ENCODE assay signal across 8 mouse cellular contexts in genomic region chr3:86788711-86789110, GRCm38 (mm10).
DNase-seq lines count a peak whose midpoint lies in the region; ATAC-seq and TF ChIP-seq lines count a peak whose summit lies in the region.

No protein-coding gene starts in this region.

- no peaks in the 10 kb centered on the region for H3K79me2 ChIP-seq in CH12.LX (replicated peaks; ENCODE audit: control insufficient read depth, extremely low read depth, insufficient read depth, poor library complexity, severe bottlenecking)

- H3K4me1 ChIP-seq in CH12.LX (ENCODE audit: control insufficient read depth in 1 of 2, insufficient read depth in 2 of 2): peaks cover 0 to 2% of the 10 kb centered on the region in 2 experiments; a peak in 1 of 4 replicates
- peaks cover 4% of the 10 kb centered on the region; the same call in 1 of the 2 replicates for H3K4me1 ChIP-seq in forebrain, postnatal 0 days (ENCODE audit: insufficient read depth)
- H3K4me1 ChIP-seq in lung, embryonic 15.5 days: peaks cover 70% of the 10 kb centered on the region

- peak; percentile 55 for DNase-seq in cerebellum, adult 11 months
- peak; percentile 51 for DNase-seq in CH12.LX (ENCODE audit: extremely low read depth)
- peak; percentile 63 for DNase-seq in c-Kit-positive CD71-positive TER-119-positive erythroid progenitor cells, embryonic 14.5 days (ENCODE audit: low spot score)
- DNase-seq in forebrain, postnatal 0 days: peak; percentile 89
- peak; percentile 65 for DNase-seq in retina, postnatal 7 days (ENCODE audit: low read depth, low spot score)

- no peak overlapping the region for H3K9ac ChIP-seq in CH12.LX (ENCODE audit: insufficient read depth, low read depth)
- H3K9ac ChIP-seq in forebrain, postnatal 0 days: no peak overlapping the region
- H3K9ac ChIP-seq in lung, embryonic 15.5 days: no peak overlapping the region

- TF ChIP-seq CTCF in CH12.LX (conservative IDR thresholded peaks at IDR 0.05 in 1 of 2, IDR thresholded peaks at IDR 0.05 in 1 of 2; ENCODE audit: low read depth in 2 of 2, low read length in 2 of 2): peak; percentile 64 to 79
- TF ChIP-seq CTCF in forebrain, postnatal 0 days (IDR thresholded peaks at IDR 0.05; ENCODE audit: low read depth): peak; percentile 84

- H3K9me3 ChIP-seq in CH12.LX (replicated peaks; ENCODE audit: low read length): no peaks in the 10 kb centered on the region
- no peaks in the 10 kb centered on the region for H3K9me3 ChIP-seq in forebrain, postnatal 0 days (ENCODE audit: low read length)
- H3K9me3 ChIP-seq in lung, embryonic 15.5 days: no peaks in the 10 kb centered on the region

- H3K4me2 ChIP-seq in CH12.LX (ENCODE audit: insufficient read depth, low read depth, poor library complexity, severe bottlenecking): no peak overlapping the region
- no peak overlapping the region for H3K4me2 ChIP-seq in forebrain, postnatal 0 days (ENCODE audit: low read depth)
- H3K4me2 ChIP-seq in lung, embryonic 15.5 days: peak overlapping the region; percentile 20; the same call in 1 of the 2 replicates

- TF ChIP-seq RAD21 in CH12.LX (IDR thresholded peaks at IDR 0.05; ENCODE audit: low read depth, low read length): peak; percentile 55

- no peak overlapping the region for H3K4me3 ChIP-seq in CH12.LX (replicated peaks in 1 of 3; ENCODE audit: low read depth in 2 of 3, low read length in 2 of 3, poor library complexity in 1 of 3)
- no peak overlapping the region for H3K4me3 ChIP-seq in forebrain, postnatal 0 days (ENCODE audit: low read depth, low read length)
- no peak overlapping the region for H3K4me3 ChIP-seq in lung, embryonic 15.5 days

- TF ChIP-seq POLR2A in CH12.LX (IDR thresholded peaks at IDR 0.05; ENCODE audit: low read depth, low read length): no peak

- dilution Hi-C loops in CH12.LX (cut with MboI; ENCODE audit: extremely low pct_ligation_motif_present, extremely low pct_unique_long_range_greater_than_20kb, low sequenced_read_pairs): no loop called here

- in situ Hi-C loops in CH12.LX (cut with MboI; ENCODE audit: low pct_ligation_motif_present, low pct_unique_long_range_greater_than_20kb, low sequenced_read_pairs): loop anchor here (10.0 kb wide), 1 partner anchor 186 kb away; no protein-coding TSS in a partner anchor

- H3K27ac ChIP-seq in CH12.LX (ENCODE audit: insufficient read depth, low read depth): no peak overlapping the region
- H3K27ac ChIP-seq in forebrain, postnatal 0 days (ENCODE audit: low read depth, low read length): peak overlapping the region; percentile 29; the same call in 1 of the 2 replicates
- peak overlapping the region; percentile 9; the same call in 1 of the 2 replicates for H3K27ac ChIP-seq in lung, embryonic 15.5 days

- 50% methylated on average over 6 of the region's 6 CpGs for WGBS in forebrain, postnatal 0 days
- 42% methylated on average over 6 of the region's 6 CpGs for WGBS in lung, embryonic 15.5 days

- H3K36me3 ChIP-seq in CH12.LX (replicated peaks in 1 of 2; ENCODE audit: control insufficient read depth in 1 of 2, insufficient read depth in 1 of 2, low read length in 1 of 2): peaks cover 0 to 24% of the 10 kb centered on the region in 2 experiments
- H3K36me3 ChIP-seq in forebrain, postnatal 0 days (ENCODE audit: insufficient read depth): peaks cover 65% of the 10 kb centered on the region
- H3K36me3 ChIP-seq in lung, embryonic 15.5 days: no peaks in the 10 kb centered on the region

- no peak for ATAC-seq in cerebellum, adult (ENCODE audit: insufficient number of reproducible peaks, low FRiP score, low TSS enrichment)
- ATAC-seq in forebrain, postnatal 0 days: no peak
- ATAC-seq in inflammation-experienced regulatory T-cells, adult 6 months: peak; percentile 28
- ATAC-seq in lung, embryonic 15.5 days (ENCODE audit: borderline replicate concordance, extremely low read depth, low FRiP score, low TSS enrichment): no peak

- TF ChIP-seq EP300 in CH12.LX (IDR thresholded peaks at IDR 0.05; ENCODE audit: low read length): no peak

- no peaks in the 10 kb centered on the region for H3K27me3 ChIP-seq in CH12.LX (replicated peaks)
- H3K27me3 ChIP-seq in forebrain, postnatal 0 days (ENCODE audit: insufficient read depth, low read length): no peaks in the 10 kb centered on the region
- H3K27me3 ChIP-seq in lung, embryonic 15.5 days: no peaks in the 10 kb centered on the region

TF ChIP-seq in CH12.LX, 34 proteins besides CTCF, POLR2A, EP300 and RAD21:
- TF ChIP-seq POLR2AphosphoS2 (IDR thresholded peaks at IDR 0.05; ENCODE audit: low read depth, low read length) (no peak), ZNF384 (IDR thresholded peaks at IDR 0.05; ENCODE audit: low read depth, low read length) (peak; percentile 92), HCFC1 (IDR thresholded peaks at IDR 0.05; ENCODE audit: low read depth, low read length) (no peak), CHD2 (IDR thresholded peaks at IDR 0.05; ENCODE audit: low read length) (no peak), SMC3 (IDR thresholded peaks at IDR 0.05; ENCODE audit: low read depth, low read length) (peak; percentile 83), MYC (IDR thresholded peaks at IDR 0.05; ENCODE audit: low read depth, low read length) (no peak), ZKSCAN1 (IDR thresholded peaks at IDR 0.05; ENCODE audit: borderline replicate concordance, low read depth, low read length) (no peak), ZMIZ1 (IDR thresholded peaks at IDR 0.05; ENCODE audit: low read depth, low read length) (no peak), GABPA (IDR thresholded peaks at IDR 0.05; ENCODE audit: insufficient replicate concordance, low read depth, low read length) (no peak)
